Mouse (Mus musculus) hindbrain, postnatal 0 days (tissue): ENCODE measurements at regions not wholly inside any gene's neighbourhood (a gene's known extent, or its start where the extent isn't known, plus 50 kb on each side); places are given as distances from the start of the nearest gene placed in this dataset.

Experiments used
- ATAC-seq: fragments of 200-750 bp; cut with Nextera tagmentation; 2 replicates; pipeline ENCODE4 v1.8.0; 2017; ENCODE audit warnings: mild to moderate bottlenecking, moderate TSS enrichment, moderate library complexity
- DNase-seq: peaks from one replicate; pipeline ENCODE4 v3.0.0-alpha.2; 2015; ENCODE audit warnings: low spot score
- H3K27ac ChIP-seq: fragments of 300-500 bp; sonication (generic); 2 replicates; pipeline ENCODE4 v1.5.1; 2014; ENCODE audit warnings: mild to moderate bottlenecking
- H3K27me3 ChIP-seq: fragments of 300-500 bp; sonication (generic); 2 replicates; pipeline ENCODE4 v1.6.1; 2014; ENCODE audit warnings: low read length, mixed read lengths; ENCODE audit not compliant: insufficient read depth
- H3K36me3 ChIP-seq: fragments of 300-500 bp; sonication (generic); 2 replicates; pipeline ENCODE4 v1.6.1; 2014; ENCODE audit warnings: low read length, mixed read lengths; ENCODE audit not compliant: insufficient read depth
- H3K4me1 ChIP-seq: fragments of 300-500 bp; sonication (generic); 2 replicates; pipeline ENCODE4 v1.6.1; 2014; ENCODE audit warnings: antibody characterized with exemption, low read length, mixed read lengths; ENCODE audit not compliant: insufficient read depth
- H3K4me2 ChIP-seq: fragments of 300-500 bp; sonication (generic); 2 replicates; pipeline ENCODE4 v1.6.1; 2014; ENCODE audit warnings: low read depth, mild to moderate bottlenecking, low read length, moderate library complexity, mixed read lengths
- H3K4me3 ChIP-seq: fragments of 300-500 bp; sonication (generic); 2 replicates; pipeline ENCODE4 v1.5.1; 2014; ENCODE audit warnings: low read length
- H3K9ac ChIP-seq: fragments of 300-500 bp; sonication (generic); replicated peaks from 2 replicates; pipeline ENCODE4 v1.6.1; 2014; ENCODE audit warnings: mild to moderate bottlenecking, low read length, moderate library complexity, mixed read lengths
- H3K9me3 ChIP-seq: fragments of 300-500 bp; sonication (generic); 2 replicates; pipeline ENCODE4 v1.6.1; 2016; ENCODE audit warnings: low read length, mixed read lengths
- CTCF ChIP-seq: IDR thresholded peaks from 2 replicates; pipeline ENCODE4 v1.5.1; 2016; ENCODE audit warnings: antibody characterized with exemption, control low read depth, low read depth
- WGBS: fragments of 180-500 bp; shearing (Covaris S2); extraction: QIAGEN DNeasy Blood & Tissue Kit; methylation state at CpG from one replicate; pipeline ENCODE4 v1.1.7; 2014; 5-methylcytosine and 5-hydroxymethylcytosine counted together

- no peak for ATAC-seq
- Histone ChIP-seq H3K27ac (no peak overlapping the region), H3K4me1 (no peaks in the 10 kb centered on the region), H3K4me3 (no peak overlapping the region), H3K9ac (no peak overlapping the region), H3K27me3 (no peaks in the 10 kb centered on the region), H3K9me3 (no peaks in the 10 kb centered on the region), H3K36me3 (no peaks in the 10 kb centered on the region), H3K4me2 (no peak overlapping the region)
- 62% methylated on average over 4 of the region's 4 CpGs for WGBS
- no peak for TF ChIP-seq CTCF
- no peak for DNase-seq
These were observed 55.0 kb upstream of the Slit3 start for GRCm38 (mm10) chr11:35065959-35066414.

GRCm38 (mm10) chr11:35057791-35058190 is 63.2 kb upstream of the Slit3 start:
- DNase-seq, result no peak
- H3K4me1 ChIP-seq, result no peaks in the 10 kb centered on the region
- no peaks in the 10 kb centered on the region for H3K27me3 ChIP-seq
- no peak overlapping the region for H3K4me3 ChIP-seq
- no peak overlapping the region for H3K9ac ChIP-seq
- 81% methylated on average over 6 of the region's 6 CpGs for WGBS
- no peaks in the 10 kb centered on the region for H3K9me3 ChIP-seq
- no peak for ATAC-seq
- H3K27ac ChIP-seq, result no peak overlapping the region
- H3K4me2 ChIP-seq, result no peak overlapping the region
- no peaks in the 10 kb centered on the region for H3K36me3 ChIP-seq
- no peak for TF ChIP-seq CTCF

GRCm38 (mm10) chr11:35055496-35056125 is 65.4 kb upstream of the Slit3 start:
- H3K9ac ChIP-seq, result no peak overlapping the region
- H3K4me3 ChIP-seq, result no peak overlapping the region
- DNase-seq, result no peak
- no peak for ATAC-seq
- no peak overlapping the region for H3K4me2 ChIP-seq
- no peaks in the 10 kb centered on the region for H3K27me3 ChIP-seq
- no peak overlapping the region for H3K27ac ChIP-seq
- no peaks in the 10 kb centered on the region for H3K4me1 ChIP-seq
- WGBS, result 68% methylated on average over 7 of the region's 7 CpGs
- no peaks in the 10 kb centered on the region for H3K9me3 ChIP-seq
- no peak for TF ChIP-seq CTCF
- no peaks in the 10 kb centered on the region for H3K36me3 ChIP-seq

GRCm38 (mm10) chr11:35053613-35053950 is 67.4 kb upstream of the Slit3 start:
- no peak for DNase-seq
- ATAC-seq, result no peak
- 78% methylated on average over 2 of the region's 2 CpGs for WGBS
- no peak overlapping the region for H3K4me3 ChIP-seq
- no peak overlapping the region for H3K9ac ChIP-seq
- no peaks in the 10 kb centered on the region for H3K9me3 ChIP-seq
- H3K36me3 ChIP-seq, result no peaks in the 10 kb centered on the region
- no peak overlapping the region for H3K4me2 ChIP-seq
- H3K27ac ChIP-seq, result no peak overlapping the region
- H3K4me1 ChIP-seq, result no peaks in the 10 kb centered on the region
- no peaks in the 10 kb centered on the region for H3K27me3 ChIP-seq
- TF ChIP-seq CTCF, result no peak

GRCm38 (mm10) chr11:35052856-35053612 is 68.0 kb upstream of the Slit3 start:
- H3K4me3 ChIP-seq, result no peak overlapping the region
- no peak overlapping the region for H3K4me2 ChIP-seq
- no peak for DNase-seq
- no peaks in the 10 kb centered on the region for H3K4me1 ChIP-seq
- WGBS, result 89% methylated on average over 4 of the region's 4 CpGs
- H3K9ac ChIP-seq, result no peak overlapping the region
- no peaks in the 10 kb centered on the region for H3K9me3 ChIP-seq
- H3K27me3 ChIP-seq, result no peaks in the 10 kb centered on the region
- H3K27ac ChIP-seq, result no peak overlapping the region
- H3K36me3 ChIP-seq, result no peaks in the 10 kb centered on the region
- no peak for TF ChIP-seq CTCF
- no peak for ATAC-seq

GRCm38 (mm10) chr11:35049663-35050215 is 71.3 kb upstream of the Slit3 start:
- TF ChIP-seq CTCF, result no peak
- no peaks in the 10 kb centered on the region for H3K9me3 ChIP-seq
- H3K4me1 ChIP-seq, result no peaks in the 10 kb centered on the region
- no peak for ATAC-seq
- no peak overlapping the region for H3K9ac ChIP-seq
- no peak overlapping the region for H3K27ac ChIP-seq
- no peaks in the 10 kb centered on the region for H3K36me3 ChIP-seq
- H3K4me2 ChIP-seq, result no peak overlapping the region
- H3K27me3 ChIP-seq, result no peaks in the 10 kb centered on the region
- no peak overlapping the region for H3K4me3 ChIP-seq
- WGBS, result 75% methylated on average over 8 of the region's 8 CpGs
- no peak for DNase-seq

- no peaks in the 10 kb centered on the region for H3K9me3 ChIP-seq
- H3K27ac ChIP-seq, result no peak overlapping the region
- H3K4me1 ChIP-seq, result no peaks in the 10 kb centered on the region
- no peak overlapping the region for H3K9ac ChIP-seq
- no peak overlapping the region for H3K4me2 ChIP-seq
- DNase-seq (no peak), ATAC-seq (no peak)
- H3K4me3 ChIP-seq, result no peak overlapping the region
- no peaks in the 10 kb centered on the region for H3K36me3 ChIP-seq
- H3K27me3 ChIP-seq, result no peaks in the 10 kb centered on the region
- WGBS, result 77% methylated on average over 1 of the region's 1 CpGs
- TF ChIP-seq CTCF, result no peak
These were observed 76.4 kb upstream of the Slit3 start for GRCm38 (mm10) chr11:35044659-35045058.
